Mouse (Mus musculus): ENCODE measurements around the gene Etl4.
"Not testable (repeated sequence)": the region's sequence is repeated elsewhere in the genome, so short reads cannot be mapped to it uniquely, and the experiment has no call there.

Etl4 gene

DNA sequence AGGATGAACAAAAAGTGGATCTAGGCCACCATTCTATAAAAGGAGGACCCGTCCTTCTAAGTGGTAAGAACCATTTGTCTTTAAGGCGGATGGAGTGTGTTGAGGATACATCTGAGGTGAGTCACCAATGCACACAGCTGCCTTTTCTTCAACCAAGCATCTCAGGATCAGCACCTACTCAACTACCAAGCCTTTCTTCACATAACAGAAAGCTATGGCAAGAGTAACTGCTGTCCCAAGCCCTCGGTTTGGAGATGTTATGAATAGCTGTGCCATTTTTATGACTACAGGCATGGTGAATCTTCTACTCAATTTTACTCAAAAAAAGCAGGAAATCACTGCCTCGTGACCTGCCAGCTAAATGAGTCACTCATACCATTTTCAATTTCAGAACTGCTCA is 258.6 kb downstream of the Etl4 start:
- DNase-seq: no peak

DNA sequence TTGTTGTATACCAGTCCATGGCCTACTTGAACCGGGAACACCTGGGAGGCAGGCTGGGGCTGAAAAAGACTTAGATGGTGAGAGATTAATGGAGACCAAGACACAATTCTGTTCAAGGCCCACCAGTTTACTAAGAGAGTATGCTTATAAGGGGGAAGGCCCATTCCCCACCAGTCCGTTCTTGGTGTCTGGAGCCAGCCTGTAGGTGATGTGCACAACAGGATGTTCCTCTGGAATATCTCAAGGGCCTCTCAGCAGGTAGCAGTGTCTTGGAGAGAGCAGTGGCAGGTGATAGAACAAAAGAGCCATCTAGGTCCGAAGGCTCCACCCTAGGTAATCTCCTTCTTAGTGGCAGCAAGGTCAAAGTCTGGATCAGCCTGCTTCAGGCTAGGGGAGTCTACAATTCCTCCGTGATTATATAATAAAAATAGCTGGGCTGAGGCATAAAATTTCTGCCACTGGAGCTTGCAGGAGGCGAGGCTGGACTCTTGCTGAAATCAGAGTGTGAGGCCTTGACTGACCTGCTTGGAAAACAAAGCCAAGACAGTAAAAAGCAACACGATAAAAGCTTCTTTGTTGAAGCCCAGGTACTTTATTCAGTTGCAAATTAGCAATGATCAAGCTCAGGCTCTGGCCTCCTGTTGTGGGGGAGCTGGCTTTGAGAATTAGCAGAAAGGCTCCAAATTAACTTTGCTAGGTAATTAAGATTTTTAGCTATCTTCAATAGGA is 267.0 kb downstream of the Etl4 start:
- DNase-seq: not testable (repeated sequence)

DNA sequence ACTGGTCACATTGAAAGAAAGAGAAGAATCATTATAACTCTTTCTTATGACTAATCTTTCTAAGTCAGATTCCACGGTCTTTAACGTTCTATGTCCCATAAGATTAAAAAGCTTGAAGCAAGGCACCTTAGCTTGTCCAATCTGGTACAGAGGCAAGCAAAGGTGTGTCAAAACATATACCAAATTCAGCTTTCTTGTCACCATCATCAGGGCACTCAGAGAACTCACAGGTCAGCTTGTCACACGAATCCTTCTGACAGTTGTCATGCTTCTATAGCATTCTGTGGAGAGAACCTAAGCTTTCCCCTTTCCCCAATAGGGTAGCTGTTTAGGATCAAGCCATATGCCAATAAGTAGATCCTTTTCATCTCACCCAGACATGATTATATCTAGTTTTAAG is 267.7 kb downstream of the Etl4 start:
- DNase-seq: not testable (repeated sequence)

DNA sequence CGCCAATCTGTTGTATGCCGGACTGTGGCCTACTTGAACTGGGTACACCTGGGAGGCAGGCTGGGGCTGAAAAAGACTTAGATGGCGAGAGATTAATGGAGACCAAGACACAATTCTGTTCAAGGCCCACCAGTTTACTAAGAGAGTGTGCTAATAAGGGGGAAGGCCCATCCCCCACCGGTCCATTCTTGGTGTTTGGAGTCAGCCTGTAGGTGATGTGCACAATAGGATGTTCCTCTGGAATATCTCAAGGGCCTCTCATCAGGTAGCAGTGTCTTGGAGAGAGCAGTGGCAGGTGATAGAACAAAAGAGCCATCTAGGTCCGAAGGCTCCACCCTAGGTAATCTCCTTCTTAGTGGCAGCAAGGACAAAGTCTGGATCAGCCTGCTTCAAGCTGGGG is 271.0 kb downstream of the Etl4 start:
- not testable (repeated sequence) for DNase-seq

DNA sequence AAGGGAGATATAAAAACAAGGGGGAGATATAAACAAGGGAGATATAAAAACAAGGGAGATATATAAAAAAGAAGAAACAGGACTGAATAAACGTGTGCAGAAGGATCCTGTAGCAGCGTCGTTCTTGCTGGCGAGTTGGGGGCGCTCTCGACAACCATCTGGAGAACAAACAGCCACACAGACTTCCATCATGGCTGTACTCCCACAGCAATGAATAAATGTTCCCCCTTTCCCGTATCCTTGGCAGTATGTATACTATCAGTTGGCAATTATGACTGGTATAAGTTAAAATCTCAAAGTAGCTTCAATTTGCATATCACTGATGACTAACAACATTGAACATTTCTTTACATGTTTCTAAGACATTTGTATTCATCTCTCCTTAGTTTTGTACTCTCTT is 277.6 kb downstream of the Etl4 start:
- not testable (repeated sequence) for DNase-seq

DNA sequence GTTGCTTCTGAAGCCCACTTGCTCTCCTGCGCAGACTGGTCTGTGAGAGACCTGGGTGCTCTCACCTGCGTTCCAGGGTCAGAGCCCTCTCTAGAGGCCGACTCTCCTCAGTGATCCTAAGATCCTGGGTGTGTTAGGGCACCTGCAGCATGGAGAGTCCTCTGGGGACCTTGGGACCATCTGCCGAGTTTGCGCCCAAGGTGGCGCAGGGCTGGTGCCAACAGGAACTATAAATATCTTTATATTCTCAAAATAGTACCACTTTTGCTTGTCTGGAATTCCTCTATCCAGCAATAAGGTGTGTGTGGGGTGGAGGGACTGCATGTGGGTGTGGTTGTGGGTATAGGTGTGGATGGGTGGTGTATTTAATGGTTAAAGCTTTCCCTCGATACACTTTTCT is 293.4 kb downstream of the Etl4 start:
- DNase-seq: no peak

DNA sequence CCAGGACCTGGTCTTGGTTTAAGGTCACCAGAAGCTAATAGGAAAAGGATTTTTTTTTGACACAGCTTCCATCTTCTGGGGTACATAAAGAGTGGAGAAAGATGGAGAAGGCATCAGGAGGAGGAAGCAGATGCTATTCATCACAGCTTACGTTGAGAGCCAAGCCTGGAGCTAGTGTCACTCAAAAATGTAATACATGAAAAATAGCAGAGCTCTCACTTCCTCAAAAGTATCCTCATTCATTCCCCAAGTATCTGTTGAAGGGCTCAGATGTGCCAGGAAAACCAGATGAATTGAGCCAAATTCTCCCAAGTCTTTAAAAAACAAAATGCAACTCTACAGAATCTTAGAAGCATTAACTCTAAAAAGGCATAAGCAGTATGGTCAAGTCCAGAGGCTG is 297.1 kb downstream of the Etl4 start:
- peak in 1 of 2 experiments; percentile 4 for DNase-seq

DNA sequence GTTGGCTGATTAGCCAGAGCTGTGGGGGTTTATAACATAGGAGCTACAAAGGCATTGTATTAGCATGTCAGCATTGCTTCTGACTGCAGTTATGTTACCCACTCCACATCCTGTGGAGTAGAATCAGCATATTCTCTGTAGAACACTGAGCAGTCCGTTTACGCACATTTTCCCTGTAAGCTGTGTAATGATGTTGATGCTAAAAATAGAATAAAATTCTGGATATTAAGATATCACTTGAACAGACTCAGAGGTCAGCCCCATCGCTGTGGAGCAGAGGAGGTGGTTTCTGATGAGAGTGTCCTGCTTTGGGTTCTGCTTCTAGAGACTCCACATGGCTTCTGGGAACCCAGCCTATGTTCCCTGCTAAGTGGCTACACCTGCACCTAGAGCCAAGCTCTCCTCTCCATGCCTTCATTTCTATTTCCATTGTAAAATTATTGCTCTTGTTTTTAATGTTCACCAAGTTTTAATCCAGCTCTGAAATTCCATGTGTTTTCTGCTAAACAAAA is 299.2 kb downstream of the Etl4 start:
- DNase-seq: no peak

DNA sequence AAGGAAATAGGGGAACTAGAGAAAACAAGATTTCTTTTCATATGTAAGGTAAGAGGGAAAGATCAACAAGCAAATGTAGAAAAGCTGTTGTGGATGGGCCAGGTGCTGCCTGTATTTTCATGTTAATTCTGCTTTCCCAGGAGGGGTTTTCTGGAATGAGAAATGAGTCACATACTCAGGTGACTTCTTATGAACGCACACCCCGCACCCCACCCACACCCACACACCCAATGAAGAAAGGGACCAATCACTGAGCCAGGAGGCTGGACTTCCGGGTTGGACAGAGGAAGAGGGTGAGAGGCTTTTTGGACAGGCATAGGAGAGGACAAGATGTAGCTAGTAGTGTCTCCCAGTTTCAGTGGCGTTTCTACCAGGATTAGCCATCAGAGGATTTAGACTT is 299.8 kb downstream of the Etl4 start:
- DNase-seq: no peak

DNA sequence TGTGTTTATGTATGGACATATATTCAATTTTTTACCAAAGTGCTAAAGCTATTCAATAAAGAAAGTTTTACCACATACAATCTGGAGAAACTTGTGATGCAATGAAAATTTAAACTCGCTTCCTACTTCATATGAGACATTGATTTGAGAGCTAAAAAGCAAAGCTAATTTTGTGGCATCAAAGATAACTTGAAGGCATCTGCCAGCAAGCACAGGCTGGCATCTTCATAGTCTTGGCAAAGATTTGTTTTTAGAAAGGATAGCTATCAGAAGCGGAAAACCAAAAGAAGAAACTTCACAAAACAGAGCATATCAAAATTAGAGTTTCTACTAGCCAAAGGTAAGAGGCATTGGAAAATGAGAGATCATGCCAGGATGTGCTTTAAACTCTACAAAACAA is 306.7 kb downstream of the Etl4 start:
- no peak for DNase-seq

DNA sequence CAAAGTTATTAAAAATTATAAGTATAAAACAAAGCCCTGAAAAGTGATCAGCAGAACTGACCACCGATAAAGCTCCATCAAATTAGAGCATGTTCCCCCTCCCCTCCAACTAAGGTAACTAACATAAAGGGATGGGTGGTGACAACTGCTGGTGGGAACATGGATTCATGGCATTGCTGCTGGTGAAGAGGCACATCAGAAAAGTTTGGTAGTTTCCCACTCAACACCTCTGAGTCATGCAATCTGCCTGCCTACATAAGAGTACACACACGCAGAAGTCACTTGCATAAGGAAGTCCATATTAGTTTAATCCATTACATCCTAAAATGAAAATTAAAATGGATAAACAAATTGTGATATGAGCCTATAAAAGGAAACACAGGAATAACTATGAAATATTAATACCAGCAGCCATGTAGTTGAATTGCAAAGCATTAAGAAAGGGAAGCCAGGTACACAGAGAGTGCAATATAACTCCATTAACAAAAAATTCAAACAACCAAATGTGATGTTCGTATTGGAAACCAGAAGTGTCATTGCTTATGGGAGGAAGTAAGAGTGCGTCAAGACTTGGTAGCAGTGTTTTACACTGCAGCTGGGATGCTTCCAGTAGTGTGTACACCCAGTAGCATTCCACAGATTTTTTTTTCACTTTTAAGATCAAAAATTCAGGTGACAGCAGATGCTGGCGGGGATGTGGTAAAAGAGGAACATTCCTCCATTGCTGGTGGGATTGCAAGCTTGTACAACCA is 307.3 kb downstream of the Etl4 start:
- no peak for DNase-seq

DNA sequence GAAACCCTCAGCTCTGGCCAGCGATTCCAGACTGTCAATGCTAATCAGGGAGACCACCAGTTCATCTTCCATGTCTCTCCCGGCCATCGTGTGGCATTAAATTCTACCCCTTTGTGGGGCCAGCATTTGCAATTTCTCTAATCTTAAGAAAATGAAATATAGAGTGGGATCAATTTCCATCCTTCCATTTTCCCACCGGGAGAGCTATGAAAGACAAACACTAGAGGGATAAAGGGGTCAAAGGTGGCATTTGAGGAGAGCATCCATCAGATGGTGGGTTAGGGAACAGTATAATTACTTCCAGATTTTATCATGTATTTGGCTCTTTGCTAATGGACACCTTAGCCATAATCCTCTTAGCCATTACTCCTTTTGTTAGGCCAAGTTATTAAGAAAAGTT is 321.8 kb downstream of the Etl4 start:
- DNase-seq: no peak

DNA sequence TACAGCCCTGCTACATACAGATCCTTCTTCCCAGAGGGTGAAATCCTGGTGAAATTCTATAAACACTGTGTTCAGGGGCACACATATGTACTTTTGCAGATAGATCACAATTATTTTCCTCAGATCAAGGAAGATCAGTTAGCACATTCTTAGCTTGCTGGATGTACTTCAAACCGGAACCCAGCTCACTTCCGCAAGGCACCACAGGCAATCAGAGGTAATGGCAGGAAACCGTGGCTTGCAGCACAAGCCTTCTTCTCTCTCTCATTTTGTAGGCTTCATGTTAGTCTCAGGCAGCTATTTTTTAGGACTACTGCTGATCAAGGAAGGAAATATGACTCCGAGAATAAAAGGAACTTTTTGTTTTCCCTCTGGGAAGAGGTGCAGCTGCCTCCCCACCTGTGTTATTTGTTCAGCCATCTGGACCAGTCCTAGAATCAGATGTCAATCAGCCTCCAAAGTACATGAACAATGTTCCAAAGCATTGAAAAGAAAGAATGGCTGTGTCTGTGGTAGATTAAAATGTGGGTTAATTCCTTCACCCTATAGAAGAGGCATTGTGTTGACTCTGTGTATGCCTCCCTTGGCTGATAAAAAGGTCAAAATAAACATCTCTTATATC is 338.6 kb downstream of the Etl4 start:
- DNase-seq: no peak

DNA sequence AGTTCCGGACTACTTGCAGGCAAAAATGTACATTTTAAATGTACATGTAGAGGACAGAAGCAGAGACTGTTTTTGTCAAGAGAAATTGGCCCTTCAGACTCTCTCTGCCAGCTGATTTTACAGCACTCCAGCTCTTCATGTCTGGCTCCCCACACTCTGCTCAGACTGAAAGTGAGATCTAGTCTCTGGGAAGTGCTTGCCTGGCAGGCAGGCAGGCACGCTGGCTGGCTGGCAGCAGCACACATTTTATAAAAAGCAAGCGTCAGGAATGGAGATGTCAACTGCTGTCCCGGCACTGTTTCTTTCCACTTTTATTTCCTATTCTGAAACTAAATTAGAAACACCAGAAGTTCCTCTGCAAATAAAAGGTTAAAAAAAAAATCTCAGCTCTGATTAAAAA is 339.8 kb downstream of the Etl4 start:
- peak in 1 of 2 experiments; percentile 3 for DNase-seq

DNA sequence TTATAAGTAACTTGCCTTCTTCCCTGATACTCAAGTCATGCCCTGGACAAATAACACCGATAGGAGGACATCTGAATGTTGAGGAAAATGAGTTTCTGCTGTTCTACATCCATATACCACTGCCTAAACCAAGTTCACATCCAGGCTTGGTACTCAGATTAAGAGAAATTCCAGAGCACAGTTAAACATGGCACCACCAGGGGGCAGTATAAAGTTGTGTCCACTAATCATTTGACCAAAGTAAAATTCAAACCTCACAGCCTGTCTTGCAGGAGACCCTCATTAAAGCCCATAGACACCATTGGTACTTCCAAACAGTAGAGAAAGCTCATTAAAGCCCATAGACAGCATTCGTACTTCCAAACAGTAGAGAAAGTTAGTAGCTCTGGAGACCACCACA is 366.5 kb downstream of the Etl4 start:
- DNase-seq: peak; percentile 77 to 81

DNA sequence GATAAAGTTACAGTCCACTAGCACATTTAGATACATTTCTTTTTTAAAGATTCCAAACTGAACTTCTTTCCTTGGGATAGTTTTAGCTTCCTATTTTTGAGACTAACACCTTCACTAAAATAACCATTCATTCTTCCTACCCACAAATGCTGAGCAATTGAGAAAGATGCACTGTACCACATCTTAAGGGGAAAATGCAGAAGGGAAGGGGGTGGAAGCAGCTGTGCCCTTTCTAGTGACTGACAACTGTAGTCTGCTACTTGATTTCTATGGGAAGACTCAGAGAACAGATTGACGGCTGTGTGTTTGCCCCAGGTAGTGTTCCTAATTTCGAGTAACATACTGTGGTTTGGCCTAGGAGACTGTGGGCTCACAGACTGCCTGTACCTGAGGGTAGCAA is 372.3 kb downstream of the Etl4 start:
- no peak for DNase-seq

DNA sequence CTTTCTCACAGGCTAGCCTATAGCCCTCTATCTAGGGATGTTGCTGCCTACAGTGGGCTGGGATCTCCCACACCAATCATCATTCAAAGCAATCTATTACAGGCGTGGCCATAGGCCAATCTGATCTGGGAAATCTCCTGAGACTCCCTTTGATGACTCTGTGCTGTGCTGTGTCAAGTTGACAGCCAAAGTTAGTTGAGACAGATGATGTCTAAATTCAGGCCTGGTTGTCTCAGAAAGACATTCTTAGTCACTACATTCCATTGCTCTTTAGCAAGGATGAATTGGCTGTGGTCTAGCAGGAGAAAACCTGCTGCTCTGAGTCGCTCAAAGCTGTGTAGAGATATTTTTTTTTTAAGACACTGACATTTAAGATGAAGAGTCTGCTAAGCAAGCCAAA is 374.8 kb downstream of the Etl4 start:
- DNase-seq: no peak

DNA sequence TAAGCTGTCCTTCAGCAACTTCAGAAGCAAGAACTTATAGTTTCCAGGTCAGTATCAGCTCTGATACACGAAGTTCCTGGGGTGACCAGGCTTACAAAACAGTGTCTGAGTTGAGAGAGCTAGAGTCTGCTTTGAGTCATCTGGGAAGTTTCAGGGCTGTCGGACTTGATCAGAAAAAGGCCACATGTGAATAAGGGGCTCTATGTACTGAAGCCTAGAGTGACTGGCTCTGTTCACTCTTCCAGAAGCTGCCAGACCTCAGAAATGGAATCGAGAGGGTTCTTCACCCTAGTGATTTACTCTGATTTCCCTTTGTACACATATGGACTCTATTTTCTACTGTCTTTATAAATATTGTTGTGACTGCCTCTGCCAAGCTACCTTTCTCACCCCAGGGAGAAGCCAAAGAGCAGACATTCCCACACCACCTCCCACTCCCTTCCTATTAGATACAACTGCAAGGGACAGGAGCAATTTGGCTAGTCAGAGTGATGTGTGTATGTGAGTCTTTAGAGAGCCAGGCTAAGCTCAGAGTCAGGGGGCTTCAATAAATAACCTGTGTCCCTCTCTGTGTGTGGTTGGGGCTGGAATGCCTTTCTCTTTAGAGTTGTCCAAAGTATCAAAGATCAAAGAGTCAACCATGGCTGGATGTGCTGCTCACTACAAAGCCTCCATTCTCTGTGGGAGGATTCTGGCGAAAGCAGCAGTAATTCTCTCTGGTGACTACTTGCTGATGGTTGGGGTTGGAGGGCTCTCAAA is 381.6 kb downstream of the Etl4 start:
- DNase-seq: peak; percentile 20 to 41

DNA sequence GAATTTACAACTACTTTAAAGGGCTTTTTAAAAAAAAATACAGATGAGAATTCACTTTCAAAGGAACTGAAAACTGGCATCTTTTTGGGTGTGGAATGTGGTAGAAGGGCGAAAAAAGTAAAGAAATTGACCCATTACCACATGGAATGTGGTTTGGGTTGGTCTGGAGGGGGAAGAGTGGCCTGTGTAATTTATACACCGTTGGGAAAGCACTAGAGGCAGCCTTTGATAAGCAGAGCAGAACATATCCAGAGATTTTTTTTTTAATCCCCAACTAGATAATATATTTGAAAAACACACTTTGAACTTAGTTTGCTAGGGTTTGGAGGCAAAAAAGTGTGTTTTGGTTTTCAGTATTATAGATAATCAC is 382.1 kb downstream of the Etl4 start:
- no peak for DNase-seq

DNA sequence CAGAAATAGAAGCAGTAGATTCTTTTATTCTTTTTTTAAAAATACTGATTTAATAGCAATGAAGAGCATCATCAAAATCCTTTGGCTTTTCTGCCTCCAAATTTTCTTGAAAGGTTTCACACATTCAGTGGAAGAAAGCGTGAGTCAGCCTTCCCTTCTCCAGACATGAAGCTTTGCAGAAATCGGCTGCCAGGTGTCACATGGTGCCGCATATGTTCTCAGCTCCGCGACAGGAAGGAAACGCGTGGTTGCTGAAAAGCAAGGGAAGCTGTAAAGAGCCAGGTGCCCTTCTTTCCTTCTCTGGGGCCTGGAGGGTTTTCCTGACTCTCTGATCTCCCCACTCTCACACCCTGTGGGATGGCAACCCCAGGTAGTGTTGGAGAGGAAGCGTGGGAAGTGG is 383.8 kb downstream of the Etl4 start:
- no peak for DNase-seq

DNA sequence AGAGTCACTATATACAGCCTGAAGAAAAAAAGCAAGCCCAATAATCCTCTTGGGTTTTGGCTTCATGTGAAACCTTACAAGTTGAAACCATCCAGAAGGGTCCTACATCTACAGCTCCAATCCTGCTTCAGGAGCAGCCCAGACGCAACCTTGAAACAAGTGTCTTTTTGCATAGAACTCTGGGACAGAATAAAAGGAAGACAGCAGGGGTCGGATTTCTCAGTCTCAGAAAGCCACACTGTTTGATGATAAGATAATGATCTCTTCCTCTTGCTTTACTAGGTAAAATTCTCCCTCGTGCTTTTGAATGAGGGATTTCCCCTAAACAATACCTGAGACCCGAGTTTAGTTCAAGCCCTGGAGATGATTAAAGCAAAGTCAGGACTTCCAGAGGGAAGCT is 385.0 kb downstream of the Etl4 start:
- DNase-seq: no peak

DNA sequence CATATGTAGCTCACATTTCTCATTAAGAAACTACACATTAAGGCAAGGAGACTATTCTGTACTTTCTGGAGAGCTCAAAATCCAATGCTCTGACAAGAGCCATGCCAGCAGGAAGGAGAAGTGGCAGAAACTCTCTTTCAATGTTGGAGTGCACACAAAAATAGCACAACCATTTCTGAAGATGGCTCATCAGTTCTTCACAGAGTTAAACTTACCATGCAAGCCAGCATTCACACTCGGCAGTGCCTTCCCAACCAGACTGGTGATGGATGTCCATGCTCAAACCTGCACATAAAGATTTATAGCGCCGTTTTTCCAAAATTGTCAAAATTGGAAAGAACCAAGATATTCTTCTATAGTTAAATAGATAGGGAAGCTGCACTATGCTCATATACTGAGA is 392.9 kb downstream of the Etl4 start:
- no peak for DNase-seq

DNA sequence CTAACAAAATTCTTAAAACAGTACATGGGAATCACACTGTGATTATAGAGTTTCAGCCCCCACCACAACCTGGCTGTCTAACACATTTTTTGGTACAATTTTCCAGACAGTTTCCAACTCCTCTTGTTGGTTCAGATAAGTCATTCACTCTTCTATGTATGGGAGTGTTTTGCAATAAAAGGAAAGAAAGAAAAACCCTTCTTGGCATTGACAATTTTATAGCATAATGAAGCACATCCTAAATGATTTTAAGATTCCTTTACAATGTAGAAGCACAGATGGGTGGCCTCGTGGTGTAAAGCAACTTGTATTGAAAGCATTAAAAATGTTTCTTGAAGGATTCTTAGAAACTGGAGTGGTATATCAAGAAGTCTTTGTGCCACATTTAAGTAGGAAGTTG is 415.4 kb downstream of the Etl4 start:
- DNase-seq: no peak
